ENCODE assay signal across 27 mouse cellular contexts in genomic region chr4:155613264-155613663, GRCm38 (mm10). TPM values are rescaled to one million over a fixed set of nuclear protein-coding genes. Genes with fewer than 3 reads are reported as not detected.
"Had no signal": no experiment of that assay in that cellular context is flagged by ENCODE, and none has a peak within 500 bp of the region (broad histone marks: within the 10 kb centered on the region; RNA-seq: fewer than 3 reads in every experiment).

No protein-coding gene starts in this region.

- DNase-seq: lung, adult 18-20 months; lung, embryonic 14.5 days; lung, postnatal 10 days; lung, postnatal 4 days; retina, postnatal 1 day; right cerebral cortex, adult 18-20 months; right cerebral cortex, postnatal 25 days; right cerebral cortex, postnatal 4 days; thymus, adult 2 months; thymus, postnatal 25 days; thymus, postnatal 4 days had no signal

- H3K4me1 ChIP-seq: midbrain, embryonic 10.5 days; midbrain, embryonic 13.5 days; neural tube, embryonic 13.5 days; neural tube, embryonic 15.5 days; stomach, embryonic 15.5 days had no signal

- H3K4me3 ChIP-seq: liver, embryonic 15.5 days; midbrain, embryonic 10.5 days; midbrain, embryonic 13.5 days; myocyte; neural tube, embryonic 13.5 days; neural tube, embryonic 15.5 days; stomach, embryonic 15.5 days had no signal

- H3K9me3 ChIP-seq: liver, embryonic 15.5 days; midbrain, embryonic 10.5 days; midbrain, embryonic 13.5 days; neural tube, embryonic 13.5 days; neural tube, embryonic 15.5 days; stomach, embryonic 15.5 days had no signal

- ATAC-seq: midbrain, embryonic 13.5 days; midbrain, embryonic 16.5 days had no signal

- H3K27ac ChIP-seq: liver, embryonic 15.5 days; midbrain, embryonic 10.5 days; midbrain, embryonic 13.5 days; neural tube, embryonic 13.5 days; neural tube, embryonic 15.5 days; stomach, embryonic 15.5 days; stomach, postnatal 0 days had no signal

- H3K9ac ChIP-seq: liver, embryonic 15.5 days; lung, embryonic 14.5 days; midbrain, embryonic 13.5 days; neural tube, embryonic 13.5 days; neural tube, embryonic 15.5 days; stomach, embryonic 15.5 days had no signal

- H3K4me2 ChIP-seq: liver, embryonic 15.5 days; lung, embryonic 14.5 days; midbrain, embryonic 13.5 days; neural tube, embryonic 13.5 days; neural tube, embryonic 15.5 days; stomach, embryonic 15.5 days had no signal

- H3K27me3 ChIP-seq: liver, embryonic 15.5 days; midbrain, embryonic 13.5 days; neural tube, embryonic 13.5 days; neural tube, embryonic 15.5 days; stomach, embryonic 15.5 days had no signal

RNA-seq across cellular contexts. Expression of gene Gm10563, which starts 31.9 kb away (rescaled TPM):
- total RNA-seq: megakaryocyte, adult 5-6 weeks; megakaryocyte-erythroid progenitor cell, adult 5-6 weeks had no signal
- polyA plus RNA-seq: liver, embryonic 15.5 days; lung, embryonic 14.5 days; lung, embryonic 16.5 days; midbrain, embryonic 10.5 days; midbrain, embryonic 13.5 days; midbrain, embryonic 16.5 days; myocyte; neural tube, embryonic 11.5 days; neural tube, embryonic 13.5 days; neural tube, embryonic 15.5 days; spleen, adult 2 months; stomach, embryonic 15.5 days; stomach, postnatal 0 days; testis, adult 2 months; thymus, adult 2 months; urinary bladder, adult 2 months had no signal

RNA-seq across cellular contexts. Expression of gene Mmp23, which starts 39.9 kb away (rescaled TPM):
- total RNA-seq: megakaryocyte-erythroid progenitor cell, adult 5-6 weeks had no signal
